Mouse (Mus musculus) liver, embryonic 16.5 days (tissue): ENCODE data around the gene Eid2b. TPM values are rescaled to one million over a fixed set of nuclear protein-coding genes. Genes with fewer than 3 reads are reported as not detected.
A peak's percentile ranks its signal among the peaks of the same experiment; 100 is the strongest.
"Not testable (repeated sequence)": the region's sequence is repeated elsewhere in the genome, so short reads cannot be mapped to it uniquely, and the experiment has no call there.

Source experiments
- ATAC-seq: fragments of 200-750 bp; cut with Nextera tagmentation; 2 replicates; pipeline ENCODE4 v1.8.0; 2017; ENCODE audit warnings: low read depth, mild to moderate bottlenecking, moderate number of reproducible peaks, moderate library complexity
- H3K27ac ChIP-seq: fragments of 300-500 bp; sonication (generic); 2 replicates; pipeline ENCODE4 v1.5.1; 2014; ENCODE audit warnings: mild to moderate bottlenecking, low read length
- H3K27me3 ChIP-seq: fragments of 300-500 bp; sonication (generic); 2 replicates; pipeline ENCODE4 v1.6.1; 2014; ENCODE audit warnings: low read depth, low read length, mixed read lengths; ENCODE audit not compliant: control insufficient read depth, insufficient read depth
- H3K36me3 ChIP-seq: fragments of 300-500 bp; sonication (generic); 2 replicates; pipeline ENCODE4 v1.6.1; 2014; ENCODE audit warnings: mild to moderate bottlenecking; ENCODE audit not compliant: control insufficient read depth, insufficient read depth
- H3K4me1 ChIP-seq: fragments of 300-500 bp; sonication (generic); 2 replicates; pipeline ENCODE4 v1.6.1; 2014; ENCODE audit warnings: low read depth, low read length, mixed read lengths; ENCODE audit not compliant: control insufficient read depth
- H3K4me2 ChIP-seq: fragments of 300-500 bp; sonication (generic); 2 replicates; pipeline ENCODE4 v1.6.1; 2014; ENCODE audit warnings: low read depth, low read length, mixed read lengths
- H3K4me3 ChIP-seq: fragments of 300-500 bp; sonication (generic); 2 replicates; pipeline ENCODE4 v1.5.1; 2014; ENCODE audit warnings: low read depth, mild to moderate bottlenecking, low read length
- H3K9ac ChIP-seq: fragments of 300-500 bp; sonication (generic); 2 replicates; pipeline ENCODE4 v1.6.1; 2014; ENCODE audit warnings: low read depth, low read length
- H3K9me3 ChIP-seq: fragments of 300-500 bp; sonication (generic); replicated peaks from 2 replicates; pipeline ENCODE4 v1.6.1; 2016; ENCODE audit warnings: low read length; ENCODE audit not compliant: control insufficient read depth
- WGBS: fragments of 180-500 bp; shearing (Covaris S2); extraction: QIAGEN DNeasy Blood & Tissue Kit; methylation state at CpG from one replicate; pipeline ENCODE4 v1.1.7; 2014; ENCODE audit not compliant: insufficient replicate concordance; 5-methylcytosine and 5-hydroxymethylcytosine counted together
- polyA plus RNA-seq: library from polyadenylated mRNA; unstranded; fragments of >200 nt; fragmentation: Nextera tagmentation; extraction: Ambion mirVana; gene quantifications from 2 replicates; pipeline ENCODE4 v1.2.1, GENCODE M21; 2015

Eid2b gene
- 1.3 and 1.6 TPM in 2 replicates for polyA plus RNA-seq

GRCm38 (mm10) chr7:28277615-28278278, at the start of gene Eid2b:
Eid2b (plus strand) TSS chr7:28277739.
- H3K27ac ChIP-seq, result peak within 1 kb of the TSS; percentile 61
- H3K27me3 ChIP-seq, result no peaks in the 10 kb centered on the region
- H3K9me3 ChIP-seq, result no peaks in the 10 kb centered on the region
- H3K36me3 ChIP-seq, result no peaks in the 10 kb centered on the region
- peak within 1 kb of the TSS; percentile 94 for H3K9ac ChIP-seq
- peak; percentile 78 for ATAC-seq
- WGBS, result 3% methylated on average over 68 of the region's 68 CpGs
- H3K4me1 ChIP-seq, result peaks cover 5% of the 10 kb centered on the region
- H3K4me2 ChIP-seq, result peak within 1 kb of the TSS; percentile 96
- peak within 1 kb of the TSS; percentile 82 for H3K4me3 ChIP-seq

- H3K27ac ChIP-seq, H3K27me3 ChIP-seq, ATAC-seq, H3K4me2 ChIP-seq, H3K9me3 ChIP-seq, H3K9ac ChIP-seq, H3K4me3 ChIP-seq, H3K36me3 ChIP-seq, H3K4me1 ChIP-seq: not testable (repeated sequence)
- WGBS, result 61% methylated on average over 2 of the region's 2 CpGs
Observed at GRCm38 (mm10) chr7:28243943-28244342, 33.6 kb upstream of the Eid2b start.

- Histone ChIP-seq H3K9ac (no peak overlapping the region), H3K4me1 (no peaks in the 10 kb centered on the region), H3K9me3 (no peaks in the 10 kb centered on the region), H3K4me2 (no peak overlapping the region), H3K27ac (no peak overlapping the region), H3K4me3 (no peak overlapping the region), H3K27me3 (no peaks in the 10 kb centered on the region), H3K36me3 (no peaks in the 10 kb centered on the region)
- no peak for ATAC-seq
- WGBS, result 71% methylated on average over 3 of the region's 3 CpGs
Observed at GRCm38 (mm10) chr7:28248957-28249356, 28.6 kb upstream of the Eid2b start.

- no peak overlapping the region for H3K9ac ChIP-seq
- no peaks in the 10 kb centered on the region for H3K36me3 ChIP-seq
- no peak overlapping the region for H3K4me3 ChIP-seq
- whole genome bisulfite sequencing, result 75% methylated on average over 17 of the region's 17 CpGs
- H3K27me3 ChIP-seq, result no peaks in the 10 kb centered on the region
- H3K4me1 ChIP-seq, result no peaks in the 10 kb centered on the region
- no peak overlapping the region for H3K27ac ChIP-seq
- H3K9me3 ChIP-seq, result peaks cover 4% of the 10 kb centered on the region; the same call in 1 of the 2 replicates
- ATAC-seq, result no peak
- no peak overlapping the region for H3K4me2 ChIP-seq
Observed at GRCm38 (mm10) chr7:28251976-28252375, 25.6 kb upstream of the Eid2b start.

GRCm38 (mm10) chr7:28254591-28254990, 22.9 kb upstream of the Eid2b start:
- 39% methylated on average over 6 of the region's 6 CpGs for WGBS
- H3K9ac ChIP-seq, result no peak overlapping the region

GRCm38 (mm10) chr7:28255476-28255875, 22.1 kb upstream of the Eid2b start:
- Histone ChIP-seq H3K4me3 (no peak overlapping the region), H3K36me3 (no peaks in the 10 kb centered on the region), H3K9ac (no peak overlapping the region), H3K4me1 (no peaks in the 10 kb centered on the region), H3K27me3 (no peaks in the 10 kb centered on the region), H3K27ac (no peak overlapping the region), H3K9me3 (peaks cover 4% of the 10 kb centered on the region; the same call in 1 of the 2 replicates), H3K4me2 (no peak overlapping the region)
- ATAC-seq, result no peak
- 63% methylated on average over 6 of the region's 6 CpGs for WGBS

More at GRCm38 (mm10) chr7:28254591-28254990, 22.9 kb upstream of the Eid2b start:
- ATAC-seq, result no peak
- Histone ChIP-seq H3K27me3 (no peaks in the 10 kb centered on the region), H3K9me3 (peaks cover 4% of the 10 kb centered on the region; the same call in 1 of the 2 replicates), H3K4me1 (no peaks in the 10 kb centered on the region), H3K4me2 (no peak overlapping the region), H3K36me3 (no peaks in the 10 kb centered on the region), H3K27ac (no peak overlapping the region), H3K4me3 (no peak overlapping the region)

GRCm38 (mm10) chr7:28262861-28263260, 14.7 kb upstream of the Eid2b start:
- 36% methylated on average over 5 of the region's 5 CpGs for WGBS

GRCm38 (mm10) chr7:28263786-28264185, 13.8 kb upstream of the Eid2b start:
- 6% methylated on average over 15 of the region's 15 CpGs for whole genome bisulfite sequencing
- ATAC-seq, result no peak

More at GRCm38 (mm10) chr7:28262861-28263260, 14.7 kb upstream of the Eid2b start:
- no peak overlapping the region for H3K27ac ChIP-seq
- no peaks in the 10 kb centered on the region for H3K4me1 ChIP-seq
- no peaks in the 10 kb centered on the region for H3K36me3 ChIP-seq
- H3K4me2 ChIP-seq, result no peak overlapping the region
- no peaks in the 10 kb centered on the region for H3K9me3 ChIP-seq
- H3K9ac ChIP-seq, result no peak overlapping the region
- no peak overlapping the region for H3K4me3 ChIP-seq
- peaks cover 13% of the 10 kb centered on the region for H3K27me3 ChIP-seq
- no peak for ATAC-seq

GRCm38 (mm10) chr7:28265391-28265790, 12.1 kb upstream of the Eid2b start:
- WGBS, result 69% methylated on average over 13 of the region's 13 CpGs
- Histone ChIP-seq H3K4me3 (no peak overlapping the region), H3K4me1 (peaks cover 7% of the 10 kb centered on the region), H3K9ac (no peak overlapping the region), H3K27me3 (peaks cover 24% of the 10 kb centered on the region), H3K9me3 (no peaks in the 10 kb centered on the region), H3K4me2 (no peak overlapping the region), H3K36me3 (no peaks in the 10 kb centered on the region), H3K27ac (no peak overlapping the region)
- ATAC-seq, result no peak

More at GRCm38 (mm10) chr7:28263786-28264185, 13.8 kb upstream of the Eid2b start:
- no peaks in the 10 kb centered on the region for H3K36me3 ChIP-seq
- no peak overlapping the region for H3K4me3 ChIP-seq
- no peak overlapping the region for H3K4me2 ChIP-seq
- H3K27ac ChIP-seq, result no peak overlapping the region
- H3K9ac ChIP-seq, result no peak overlapping the region
- peaks cover 6% of the 10 kb centered on the region for H3K4me1 ChIP-seq
- no peaks in the 10 kb centered on the region for H3K9me3 ChIP-seq
- H3K27me3 ChIP-seq, result peaks cover 22% of the 10 kb centered on the region
